Mouse (Mus musculus) monocyte, adult 59 days (primary cell): ENCODE data around the gene Olfr1313. TPM values are rescaled to one million over a fixed set of nuclear protein-coding genes. Genes with fewer than 3 reads are reported as not detected.

ENCODE experiments used
- total RNA-seq, 2 experiments: library from RNA; stranded (reverse); gene quantifications; one replicate each; pipeline ENCODE4 v1.2.4; 2023

Olfr1313 gene
- total RNA-seq = not detected

GRCm38 (mm10) chr2:112077743-112078142 lies at the start of gene Olfr1313:
Olfr1313 (minus strand) TSS chr2:112077843.

GRCm38 (mm10) chr2:112115340-112115739 lies 37.7 kb upstream of the Olfr1313 start, which contains the start of gene Olfr1315-ps1:
Olfr1315-ps1 (minus strand) TSS chr2:112115440.

GRCm38 (mm10) chr2:112096681-112097080 lies 19.0 kb upstream of the Olfr1313 start, which contains the start of gene Olfr1314:
Olfr1314 (minus strand) TSS chr2:112096781.

GRCm38 (mm10) chr2:112050138-112050537 lies 27.5 kb downstream of the Olfr1313 start, which contains the start of gene Olfr1312:
Olfr1312 (minus strand) TSS chr2:112050238.

GRCm38 (mm10) chr2:112024312-112024711 lies 53.3 kb downstream of the Olfr1313 start, which contains the start of gene Olfr1311:
Olfr1311 (minus strand) TSS chr2:112024412.

Other genes starting within 250 kb of the Olfr1313 start
- gene Olfr1305, start 200.7 kb downstream of the Olfr1313 start, total RNA-seq = not detected
- not detected for gene Olfr1306, start 161.6 kb downstream of the Olfr1313 start, total RNA-seq
- gene Olfr1307, start 128.4 kb downstream of the Olfr1313 start, total RNA-seq = under 1 TPM; 0.06 to 0.08 TPM
- not detected for gene Olfr1308, start 112.9 kb downstream of the Olfr1313 start, total RNA-seq
- not detected for gene Olfr1309, start 87.6 kb downstream of the Olfr1313 start, total RNA-seq
- not detected for gene Olfr1310, start 65.1 kb downstream of the Olfr1313 start, total RNA-seq
- not detected for gene Olfr1311, start 53.4 kb downstream of the Olfr1313 start, total RNA-seq
- gene Olfr1312, start 27.6 kb downstream of the Olfr1313 start, total RNA-seq = not detected
- not detected for gene Olfr1314, start 18.9 kb upstream of the Olfr1313 start, total RNA-seq
- gene Olfr1315-ps1, start 37.6 kb upstream of the Olfr1313 start, total RNA-seq = not detected
- gene Olfr1316, start 57.1 kb upstream of the Olfr1313 start, total RNA-seq = not detected
- gene Olfr1317, start 62.5 kb upstream of the Olfr1313 start, total RNA-seq = not detected
- gene Olfr1318, start 76.4 kb upstream of the Olfr1313 start, total RNA-seq = not detected
- 10 to 100 TPM; 79.3 to 79.9 TPM for gene Lpcat4, start 161.6 kb upstream of the Olfr1313 start, total RNA-seq
- not detected for gene Nutm1, start 181.4 kb upstream of the Olfr1313 start, total RNA-seq
- 10 to 100 TPM; 48.3 to 50.6 TPM for gene Nop10, start 184.1 kb upstream of the Olfr1313 start, total RNA-seq
- gene Slc12a6, start 188.0 kb upstream of the Olfr1313 start, total RNA-seq = 100 to 1,000 TPM; 233 to 238 TPM
- gene Gm21985, start 188.5 kb upstream of the Olfr1313 start, total RNA-seq = not detected